Mouse (Mus musculus): ENCODE data around the gene Parl. TPM values are rescaled to one million over a fixed set of nuclear protein-coding genes. Genes with fewer than 3 reads are reported as not detected.

Parl gene
- 10 to 100 TPM; 76.8 to 81.8 TPM for total RNA-seq (2021)
- long read RNA-seq, experiment 1, transcript Parl-201 (10 exons, 1,348 nt): major isoform, 53 of 59 reads
- long read RNA-seq, experiment 1, partial matches to known transcripts: 0 of 59 reads
- long read RNA-seq, experiment 1, other reads (novel, unspliced or antisense): 5 of 59 reads
- long read RNA-seq, experiment 2, transcript Parl-201 (10 exons, 1,348 nt): major isoform, 53 of 59 reads
- long read RNA-seq, experiment 2, partial matches to known transcripts: 2 of 59 reads
- long read RNA-seq, experiment 2, other reads (novel, unspliced or antisense): 3 of 59 reads

- intact Hi-C loops (cut with DNase I; ENCODE audit: low total_unique reads): loop anchor here (5.0 kb wide), 1 partner anchor 85 kb away; no protein-coding TSS in a partner anchor
- peak; percentile 79 for DNase-seq
Observed at GRCm38 (mm10) chr16:20301770-20302649, at the start of gene Parl. Parl (minus strand) TSS chr16:20302387.

DNA sequence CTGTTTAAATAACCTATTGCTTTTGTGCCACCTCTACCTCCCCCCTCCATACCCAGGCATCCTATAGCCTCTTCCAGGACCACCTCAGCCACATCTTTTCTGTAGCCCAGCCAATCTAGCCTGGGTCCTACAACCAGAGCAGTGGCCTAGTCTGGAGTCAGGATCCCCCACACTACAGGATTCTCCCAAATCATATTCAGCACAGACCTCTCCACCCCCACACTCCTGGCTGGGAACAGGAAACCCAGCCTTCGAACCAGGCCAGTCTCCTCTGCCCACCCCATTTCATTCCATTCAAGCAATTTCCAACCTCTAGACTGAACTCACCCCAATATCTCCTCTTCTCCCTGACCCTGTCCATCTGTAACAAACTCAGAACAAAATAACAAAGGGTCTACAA is 43.3 kb upstream of the Parl start:
- intact Hi-C loops (cut with DNase I; ENCODE audit: low total_unique reads): no loop called here
- DNase-seq: no peak

DNA sequence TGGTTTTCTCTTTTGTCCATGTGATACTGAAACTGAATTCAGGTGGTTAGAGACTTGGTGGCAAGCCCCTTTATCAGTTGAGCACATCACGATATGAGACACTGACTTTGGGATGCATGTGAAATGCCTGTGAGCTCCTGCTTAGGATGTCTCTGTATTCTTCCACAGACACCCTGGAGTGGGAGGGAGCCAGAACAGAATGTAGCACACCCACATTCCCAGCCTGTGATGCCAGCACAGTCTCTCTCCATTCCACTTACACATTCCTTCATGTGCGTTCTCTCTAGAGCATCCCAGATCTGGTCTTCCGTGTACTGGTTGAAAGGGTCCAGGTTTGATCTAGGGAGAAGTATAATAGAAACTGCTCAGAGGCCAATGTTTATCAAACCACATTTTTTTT is 36.4 kb upstream of the Parl start:
- no peak for DNase-seq
- intact Hi-C loops (cut with DNase I; ENCODE audit: low total_unique reads): no loop called here

- intact Hi-C loops (cut with DNase I; ENCODE audit: low total_unique reads): no loop called here
Observed at GRCm38 (mm10) chr16:20334918-20335317, 32.7 kb upstream of the Parl start.

GRCm38 (mm10) chr16:20328306-20328705 is 26.1 kb upstream of the Parl start:
- no peak for DNase-seq
- intact Hi-C loops (cut with DNase I; ENCODE audit: low total_unique reads): no loop called here

More at GRCm38 (mm10) chr16:20334918-20335317, 32.7 kb upstream of the Parl start:
- DNase-seq: no peak

DNA sequence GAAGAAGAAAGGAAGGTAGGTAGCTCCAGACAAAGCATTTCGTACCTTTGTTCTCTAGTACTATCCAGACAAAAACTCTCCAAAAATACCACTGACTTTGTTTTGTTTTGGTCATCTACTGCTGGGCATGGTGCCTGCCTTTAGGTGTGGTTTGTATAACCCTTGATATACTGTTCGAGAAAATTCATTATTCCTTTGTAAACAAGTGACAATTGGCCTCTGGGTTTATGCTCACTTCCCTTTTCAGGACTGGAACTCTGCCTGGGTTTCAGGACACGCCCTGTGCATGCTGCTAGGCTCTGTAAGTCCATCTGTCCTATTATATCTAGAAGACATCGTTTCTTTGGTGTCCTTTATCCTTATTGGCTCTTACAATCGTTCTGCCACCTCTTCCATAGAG is 23.1 kb upstream of the Parl start, which contains the start of gene Cyp2ab1:
Gene Cyp2ab1 (minus strand): TSS at position 119 of the 400 bp plus-strand sequence.
- no peak for DNase-seq
- intact Hi-C loops (cut with DNase I; ENCODE audit: low total_unique reads): no loop called here

GRCm38 (mm10) chr16:20323907-20324306 is 21.7 kb upstream of the Parl start:
- no peak for DNase-seq
- intact Hi-C loops (cut with DNase I; ENCODE audit: low total_unique reads): no loop called here

GRCm38 (mm10) chr16:20322274-20322673 is 20.1 kb upstream of the Parl start:
- intact Hi-C loops (cut with DNase I; ENCODE audit: low total_unique reads): no loop called here
- no peak for DNase-seq

DNA sequence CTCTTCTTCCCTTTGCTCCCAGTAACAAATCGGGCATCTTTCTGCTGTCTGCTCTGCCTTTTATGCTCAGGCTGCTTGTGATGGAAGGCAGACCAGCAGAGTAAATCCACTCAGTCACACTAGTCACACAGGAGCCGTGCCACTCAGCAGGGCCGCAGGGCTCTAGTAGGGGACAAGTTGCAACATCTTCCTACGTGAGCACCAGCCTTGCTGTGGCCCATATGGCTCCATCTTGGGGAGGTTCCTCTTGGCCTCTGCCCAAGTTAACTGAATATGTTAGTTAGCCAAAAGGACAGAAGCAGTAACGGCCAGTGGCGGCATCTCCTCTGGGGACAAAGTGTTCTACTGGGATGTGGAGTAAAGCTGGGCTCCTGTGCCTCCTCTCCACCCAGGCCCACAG is 14.6 kb upstream of the Parl start:
- intact Hi-C loops (cut with DNase I; ENCODE audit: low total_unique reads): no loop called here
- no peak for DNase-seq

GRCm38 (mm10) chr16:20315266-20315665 is 13.1 kb upstream of the Parl start:
- no peak for DNase-seq
- intact Hi-C loops (cut with DNase I; ENCODE audit: low total_unique reads): no loop called here

- intact Hi-C loops (cut with DNase I; ENCODE audit: low total_unique reads): no loop called here
- no peak for DNase-seq
Observed at GRCm38 (mm10) chr16:20312272-20312671, 10.1 kb upstream of the Parl start.

- intact Hi-C loops (cut with DNase I; ENCODE audit: low total_unique reads): loop anchor here (5.0 kb wide), 1 partner anchor 83 kb away; no protein-coding TSS in a partner anchor
Observed at GRCm38 (mm10) chr16:20300076-20300475, 2.1 kb downstream of the Parl start.

GRCm38 (mm10) chr16:20280238-20280637 is 21.9 kb downstream of the Parl start:
- intact Hi-C loops (cut with DNase I; ENCODE audit: low total_unique reads): no loop called here
- DNase-seq: no peak

More at GRCm38 (mm10) chr16:20300076-20300475, 2.1 kb downstream of the Parl start:
- DNase-seq: no peak

GRCm38 (mm10) chr16:20279395-20279794 is 22.8 kb downstream of the Parl start:
- no peak for DNase-seq

GRCm38 (mm10) chr16:20272994-20273393 is 29.2 kb downstream of the Parl start:
- DNase-seq: no peak
- intact Hi-C loops (cut with DNase I; ENCODE audit: low total_unique reads): no loop called here

More at GRCm38 (mm10) chr16:20279395-20279794, 22.8 kb downstream of the Parl start:
- intact Hi-C loops (cut with DNase I; ENCODE audit: low total_unique reads): no loop called here

DNA sequence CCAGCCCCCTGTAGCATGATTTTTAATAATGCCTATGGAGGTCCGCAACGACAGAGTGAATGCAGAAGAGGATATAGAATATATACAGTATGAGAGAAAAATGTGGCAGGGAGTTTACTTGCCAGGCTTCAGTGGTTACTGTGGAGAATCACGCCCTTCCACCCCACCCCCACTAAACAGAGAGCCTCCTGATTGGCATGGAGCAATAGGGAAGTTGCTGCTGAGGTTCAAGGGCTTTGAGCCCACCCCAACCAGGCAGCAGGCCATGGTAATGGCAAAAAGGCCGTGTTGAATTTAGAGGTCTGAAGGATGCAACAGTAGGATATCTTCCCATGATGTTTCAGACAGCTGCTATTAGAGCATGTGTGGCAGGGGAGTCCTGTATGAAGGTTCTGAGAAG is 30.8 kb downstream of the Parl start:
- intact Hi-C loops (cut with DNase I; ENCODE audit: low total_unique reads): no loop called here
- DNase-seq: no peak

GRCm38 (mm10) chr16:20265089-20265488 is 37.1 kb downstream of the Parl start:
- intact Hi-C loops (cut with DNase I; ENCODE audit: low total_unique reads): no loop called here
- DNase-seq: no peak

GRCm38 (mm10) chr16:20257926-20258325 is 44.3 kb downstream of the Parl start:
- intact Hi-C loops (cut with DNase I; ENCODE audit: low total_unique reads): no loop called here
- DNase-seq: no peak

- intact Hi-C loops (cut with DNase I; ENCODE audit: low total_unique reads): no loop called here
- no peak for DNase-seq
Observed at GRCm38 (mm10) chr16:20248442-20249174, 53.6 kb downstream of the Parl start.

DNA sequence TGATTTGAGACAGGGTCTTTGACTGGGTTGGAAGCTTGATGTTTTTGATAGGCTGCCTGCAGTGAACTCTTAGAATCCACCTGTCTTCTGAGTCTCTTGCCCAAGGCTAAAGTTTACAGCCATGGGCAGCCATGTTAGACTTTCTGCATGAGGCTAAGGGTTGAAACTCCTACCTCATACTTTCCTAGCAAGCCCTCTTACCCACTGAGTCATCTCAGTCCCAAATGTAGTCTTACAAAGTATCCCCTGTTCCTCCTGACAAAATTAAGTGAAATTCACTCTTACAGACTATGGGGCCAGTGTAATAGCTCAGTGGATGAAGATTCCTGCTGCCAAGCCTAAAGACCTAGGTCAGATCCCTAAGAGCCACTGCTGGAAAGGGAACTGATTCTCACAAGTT is 55.1 kb downstream of the Parl start:
- intact Hi-C loops (cut with DNase I; ENCODE audit: low total_unique reads): no loop called here
- no peak for DNase-seq

Measured in gastrocnemius, postnatal 14 days (tissue).